Comparison of ENCODE assay signal across 24 mouse cellular contexts in the genomic region with DNA sequence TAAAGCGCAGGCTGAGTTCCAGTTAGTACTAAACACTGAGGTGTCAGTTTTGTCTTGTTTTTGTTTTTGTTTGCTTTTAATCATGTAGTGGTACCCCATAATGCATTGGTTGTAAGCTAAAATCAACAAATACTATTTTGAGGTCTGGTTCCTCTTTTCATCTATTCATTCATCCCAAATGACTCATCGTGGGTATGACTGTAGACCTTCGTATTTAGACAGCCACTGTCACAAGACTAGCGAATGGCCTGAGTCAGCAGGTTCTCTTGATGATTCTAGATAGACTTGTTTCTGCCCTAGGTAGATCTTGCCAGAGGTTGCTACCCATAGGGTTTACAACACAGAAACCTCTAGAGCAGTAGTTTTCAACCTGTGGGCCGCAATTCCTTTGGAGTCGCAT.
DNase-seq lines count a peak whose midpoint lies in the region; ATAC-seq lines count a peak whose summit lies in the region.
"Had no signal": no experiment of that assay in that cellular context is flagged by ENCODE, and none has a peak within 500 bp of the region (broad histone marks: within the 10 kb centered on the region; RNA-seq: fewer than 3 reads in every experiment).

No protein-coding gene starts in this region.

- H3K9me3 ChIP-seq in hindbrain, embryonic 12.5 days (replicated peaks): no peaks in the 10 kb centered on the region
- H3K9me3 ChIP-seq: embryonic facial prominence, embryonic 15.5 days; heart, embryonic 15.5 days; hindbrain, embryonic 15.5 days; midbrain, embryonic 12.5 days had no signal

- no peaks in the 10 kb centered on the region for H3K27me3 ChIP-seq in hindbrain, embryonic 12.5 days
- H3K27me3 ChIP-seq: embryonic facial prominence, embryonic 15.5 days; heart, embryonic 15.5 days; hindbrain, embryonic 15.5 days; midbrain, embryonic 12.5 days; Patski had no signal

- no peaks in the 10 kb centered on the region for H3K4me1 ChIP-seq in hindbrain, embryonic 12.5 days
- H3K4me1 ChIP-seq: embryonic facial prominence, embryonic 15.5 days; heart, embryonic 15.5 days; hindbrain, embryonic 15.5 days; midbrain, embryonic 12.5 days had no signal

- no peaks in the 10 kb centered on the region for H3K36me3 ChIP-seq in hindbrain, embryonic 12.5 days
- H3K36me3 ChIP-seq: embryonic facial prominence, embryonic 15.5 days; heart, embryonic 15.5 days; hindbrain, embryonic 15.5 days; midbrain, embryonic 12.5 days had no signal

- 90% methylated on average over 6 of the region's 6 CpGs for WGBS in hindbrain, embryonic 12.5 days

- no peak overlapping the region for H3K9ac ChIP-seq in hindbrain, embryonic 12.5 days
- H3K9ac ChIP-seq: embryonic facial prominence, embryonic 15.5 days; heart, embryonic 15.5 days; hindbrain, embryonic 15.5 days; midbrain, embryonic 12.5 days had no signal

- no peak overlapping the region for H3K4me3 ChIP-seq in hindbrain, embryonic 12.5 days
- H3K4me3 ChIP-seq: embryonic facial prominence, embryonic 15.5 days; heart, embryonic 15.5 days; hindbrain, embryonic 15.5 days; midbrain, embryonic 12.5 days had no signal

- no peak overlapping the region for H3K27ac ChIP-seq in hindbrain, embryonic 12.5 days
- H3K27ac ChIP-seq: embryonic facial prominence, embryonic 15.5 days; heart, embryonic 15.5 days; hindbrain, embryonic 15.5 days; midbrain, embryonic 12.5 days had no signal

- no peak overlapping the region for H3K4me2 ChIP-seq in hindbrain, embryonic 12.5 days (replicated peaks)
- H3K4me2 ChIP-seq: embryonic facial prominence, embryonic 15.5 days; heart, embryonic 15.5 days; hindbrain, embryonic 15.5 days; midbrain, embryonic 12.5 days had no signal

- DNase-seq in CD4-positive, CD25-positive, alpha-beta regulatory T cell, adult 2 months (ENCODE audit: low read depth, low spot score): peak; percentile 7
- DNase-seq in 3134 (ENCODE audit: extremely low read depth, insufficient read length, low spot score) (peak; percentile 9), MEL-GATA-1-ER (ENCODE audit: extremely low read depth, low read depth) (peak; percentile 5)
- no peak for DNase-seq in urinary bladder, postnatal 36 days (ENCODE audit: low spot score in 2 of 2)
- DNase-seq: adrenal gland, postnatal 25 days; cerebellum, postnatal 10 days; embryo, embryonic 11 days; gastrocnemius, postnatal 36 days; kidney, adult 11 months; kidney, postnatal 36 days; left cerebral cortex, postnatal 4 days; lung, adult 18-20 months; right cerebral cortex, postnatal 25 days; thymus, adult 18-20 months had no signal

- ATAC-seq in CD4-positive, CD25-positive, alpha-beta regulatory T cell, adult 4 months: no peak
- ATAC-seq in granulocyte monocyte progenitor cell, adult 5-6 weeks (replicated peaks; ENCODE audit: poor library complexity, severe bottlenecking): peak; percentile 87
- no peak for ATAC-seq in inflammation-experienced regulatory T-cells, adult 6 months
- no peak for ATAC-seq in hindbrain, embryonic 12.5 days (ENCODE audit: low FRiP score)
- ATAC-seq: activated CD4-positive, CD25-positive, alpha-beta regulatory T cell, adult 4 months; Patski had no signal

Comparison
In these comparisons a context has a peak if more than half of its experiments do, and no peak if none do; other contexts are left out.
1. DNase-seq: peak in CD4-positive, CD25-positive, alpha-beta regulatory T cell, adult 2 months (single experiment), 3134 (single experiment) and MEL-GATA-1-ER (single experiment); none in urinary bladder, postnatal 36 days (0 of 2).